Mouse (Mus musculus) MEL (cell line): ENCODE measurements around the gene Hcfc1r1. TPM values are rescaled to one million over a fixed set of nuclear protein-coding genes. Genes with fewer than 3 reads are reported as not detected.

Experiments used
- DNase-seq: peaks from one replicate; pipeline ENCODE4 v3.0.0; 2011; ENCODE audit warnings: low read depth, low spot score
- H3K27ac ChIP-seq: 2 replicates; pipeline ENCODE4 v1.5.1; 2012; ENCODE audit warnings: low read depth, mild to moderate bottlenecking, control low read depth, low read length, moderate library complexity; ENCODE audit not compliant: control insufficient read depth
- H3K27me3 ChIP-seq, 2 experiments: fragments of 150-350 bp in 1 of 2; sonication (generic) in 1 of 2; 2 replicates each; pipeline ENCODE4 v1.6.1; 2012; ENCODE audit warnings: low read length in 2 of 2, mild to moderate bottlenecking in 2 of 2, improper control_type of control experiment in 1 of 2, moderate library complexity in 1 of 2; ENCODE audit not compliant: insufficient read depth in 2 of 2, control insufficient read depth in 1 of 2
- H3K36me3 ChIP-seq, 2 experiments: 2 replicates each; pipeline ENCODE4 v1.6.1; 2012 to 2014; ENCODE audit warnings: low read length in 2 of 2, improper control_type of control experiment in 1 of 2, inconsistent platforms in 1 of 2, mild to moderate bottlenecking in 1 of 2; ENCODE audit not compliant: insufficient read depth in 2 of 2, control insufficient read depth in 1 of 2
- H3K4me1 ChIP-seq, 2 experiments: fragments of 150-350 bp in 1 of 2; sonication (generic) in 1 of 2; 2 replicates each; pipeline ENCODE4 v1.6.1; 2012; ENCODE audit warnings: low read length in 2 of 2, improper control_type of control experiment in 1 of 2, mild to moderate bottlenecking in 1 of 2; ENCODE audit not compliant: insufficient read depth in 2 of 2, control insufficient read depth in 1 of 2
- H3K4me3 ChIP-seq, 2 experiments: fragments of 150-350 bp in 1 of 2; sonication (generic) in 1 of 2; 2 replicates each; pipeline ENCODE4 v1.5.1; 2012; ENCODE audit warnings: low read depth in 2 of 2, low read length in 2 of 2, mild to moderate bottlenecking in 2 of 2, moderate library complexity in 2 of 2, control low read depth in 1 of 2, improper control_type of control experiment in 1 of 2; ENCODE audit not compliant: control insufficient read depth in 1 of 2, insufficient read depth in 1 of 2
- H3K79me2 ChIP-seq: 2 replicates; pipeline ENCODE4 v1.6.1; 2012; ENCODE audit warnings: mild to moderate bottlenecking, low read length, moderate library complexity; ENCODE audit not compliant: control insufficient read depth, poor library complexity, insufficient read depth
- H3K9ac ChIP-seq: 2 replicates; pipeline ENCODE4 v1.6.1; 2012; ENCODE audit warnings: low read depth, mild to moderate bottlenecking, control low read depth, low read length, moderate library complexity; ENCODE audit not compliant: control insufficient read depth, poor library complexity, severe bottlenecking
- H3K9me3 ChIP-seq: fragments of 150-350 bp; sonication (generic); replicated peaks from 2 replicates; pipeline ENCODE4 v1.6.1; 2012; ENCODE audit warnings: mild to moderate bottlenecking, low read length, improper control_type of control experiment, moderate library complexity; ENCODE audit not compliant: insufficient read depth
- BHLHE40 ChIP-seq: IDR thresholded peaks from 2 replicates; pipeline ENCODE4 v1.6.1; 2012; ENCODE audit warnings: low read depth, mild to moderate bottlenecking, inconsistent platforms, low read length, improper control_type of control experiment, borderline replicate concordance
- CHD2 ChIP-seq: IDR thresholded peaks from 2 replicates; pipeline ENCODE4 v1.6.1; 2011; ENCODE audit warnings: low read length, improper control_type of control experiment
- CTCF ChIP-seq, 3 experiments: IDR thresholded peaks in 2 of 3; conservative IDR thresholded peaks in 1 of 3; 2 replicates each; pipeline ENCODE4 v1.5.1; 2011 to 2012; ENCODE audit warnings: low read length in 3 of 3, low read depth in 2 of 3, mild to moderate bottlenecking in 2 of 3, improper control_type of control experiment in 1 of 3, inconsistent platforms in 1 of 3, mixed read lengths in 1 of 3, moderate library complexity in 1 of 3; ENCODE audit not compliant: control insufficient read depth in 1 of 3, insufficient read depth in 1 of 3, poor library complexity in 1 of 3, severe bottlenecking in 1 of 3
- EP300 ChIP-seq, 2 experiments: IDR thresholded peaks; 2 replicates each; pipeline ENCODE4 v1.6.1; 2011; ENCODE audit warnings: improper control_type of control experiment in 2 of 2, low read length in 2 of 2, low read depth in 1 of 2, mild to moderate bottlenecking in 1 of 2
- GABPA ChIP-seq: IDR thresholded peaks from 2 replicates; pipeline ENCODE4 v1.6.1; 2012; ENCODE audit warnings: low read depth, mild to moderate bottlenecking, inconsistent platforms, low read length, improper control_type of control experiment, moderate library complexity
- HCFC1 ChIP-seq: IDR thresholded peaks from 2 replicates; pipeline ENCODE4 v1.6.1; 2012; ENCODE audit warnings: low read depth, mild to moderate bottlenecking, inconsistent platforms, low read length, improper control_type of control experiment, moderate library complexity
- MAX ChIP-seq: IDR thresholded peaks from 2 replicates; pipeline ENCODE4 v1.6.1; 2011; ENCODE audit warnings: low read length, improper control_type of control experiment
- MAZ ChIP-seq: IDR thresholded peaks from 2 replicates; pipeline ENCODE4 v1.6.1; 2012; ENCODE audit warnings: low read depth, mild to moderate bottlenecking, inconsistent platforms, low read length, improper control_type of control experiment
- MEF2A ChIP-seq: IDR thresholded peaks from 2 replicates; pipeline ENCODE4 v1.6.1; 2014; ENCODE audit warnings: low read depth, mild to moderate bottlenecking, inconsistent platforms, low read length, improper control_type of control experiment; ENCODE audit not compliant: poor library complexity, insufficient replicate concordance, severe bottlenecking; ENCODE audit errors: extremely low read depth
- MYB ChIP-seq: IDR thresholded peaks from 2 replicates; pipeline ENCODE4 v1.6.1; 2011; ENCODE audit warnings: mild to moderate bottlenecking, low read depth, low read length, improper control_type of control experiment
- POLR2AphosphoS2 ChIP-seq: IDR thresholded peaks from 2 replicates; pipeline ENCODE4 v1.6.1; 2011; ENCODE audit warnings: low read length, improper control_type of control experiment
- POLR2AphosphoS5 ChIP-seq: IDR thresholded peaks from 2 replicates; pipeline ENCODE4 v1.6.1; 2012; ENCODE audit warnings: low read depth, borderline replicate concordance, mild to moderate bottlenecking, inconsistent platforms, low read length, moderate library complexity, mixed read lengths
- RAD21 ChIP-seq: IDR thresholded peaks from 2 replicates; pipeline ENCODE4 v1.6.1; 2011; ENCODE audit warnings: mild to moderate bottlenecking, low read depth, low read length, improper control_type of control experiment
- RCOR1 ChIP-seq: IDR thresholded peaks from 2 replicates; pipeline ENCODE4 v1.6.1; 2012; ENCODE audit warnings: low read depth, mild to moderate bottlenecking, inconsistent platforms, low read length, improper control_type of control experiment
- TAL1 ChIP-seq: IDR thresholded peaks from 2 replicates; pipeline ENCODE4 v1.6.1; 2012; ENCODE audit warnings: mild to moderate bottlenecking, inconsistent platforms, low read length, moderate library complexity, mixed read lengths
- TBP ChIP-seq: IDR thresholded peaks from 2 replicates; pipeline ENCODE4 v1.8.0; 2011; ENCODE audit warnings: low read depth, low read length, improper control_type of control experiment
- USF2 ChIP-seq, 2 experiments: IDR thresholded peaks; 2 replicates each; pipeline ENCODE4 v1.6.1; 2011 to 2012; ENCODE audit warnings: improper control_type of control experiment in 2 of 2, low read length in 2 of 2, borderline replicate concordance in 1 of 2, inconsistent platforms in 1 of 2, low read depth in 1 of 2, mild to moderate bottlenecking in 1 of 2; ENCODE audit not compliant: insufficient read depth in 1 of 2
- polyA plus RNA-seq, 2 experiments: library from polyadenylated mRNA; stranded (reverse) in 1 of 2; unstranded in 1 of 2; fragments of >175 nt in 1 of 2; fragments of >200 nt in 1 of 2; gene quantifications; 2 replicates each; pipeline versions ENCODE4 v1.2.1 to v1.2.4; 2012; ENCODE audit warnings: low replicate concordance in 2 of 2, low read depth in 1 of 2; ENCODE audit not compliant: insufficient read length in 2 of 2, insufficient read depth in 1 of 2, missing spikeins in 1 of 2
- total RNA-seq: library from RNA; depleted of rRNA; stranded (reverse); fragments of 300-350 nt; gene quantifications from 2 replicates; pipeline ENCODE4 v1.2.3, GENCODE M21; 2012; rRNA removed

Hcfc1r1 gene
- total and polyA plus RNA-seq, 3 experiments = 15.6 to 81.6 TPM; not detected in 1

DNA sequence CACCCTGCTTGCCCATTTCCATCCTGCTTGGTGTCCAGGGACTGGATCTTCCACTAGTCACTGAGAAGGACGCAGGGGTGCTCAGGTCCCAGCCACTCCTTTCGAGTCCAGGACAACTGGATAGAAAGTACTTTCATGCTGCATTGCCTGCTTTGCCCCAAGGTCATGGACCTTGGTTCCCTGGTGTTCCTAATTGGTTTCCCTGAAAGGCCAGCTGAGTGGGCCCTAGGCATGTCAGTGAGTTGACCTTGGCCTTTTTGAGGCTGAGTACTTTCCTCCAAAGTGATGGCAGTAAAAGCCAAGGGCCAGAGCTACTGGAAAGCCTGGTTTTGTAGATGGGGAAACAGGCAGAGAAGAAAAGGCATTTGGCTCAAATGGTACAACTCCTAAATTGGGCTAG, 48.5 kb downstream of the Hcfc1r1 start:
- Histone ChIP-seq H3K4me1 (peaks cover 0 to 10% of the 10 kb centered on the region in 2 experiments; a peak in 2 of 4 replicates), H3K79me2 (peaks cover 6% of the 10 kb centered on the region), H3K9me3 (no peaks in the 10 kb centered on the region), H3K4me3 (no peak overlapping the region), H3K27ac (no peak overlapping the region), H3K36me3 (peaks cover 0 to 5% of the 10 kb centered on the region in 2 experiments; a peak in 2 of 4 replicates), H3K9ac (no peak overlapping the region), H3K27me3 (peaks cover 0 to 3% of the 10 kb centered on the region in 2 experiments; a peak in 2 of 4 replicates)
- no peak for DNase-seq
- TF ChIP-seq MAX (no peak), TBP (no peak), CHD2 (no peak), EP300 (IDR thresholded peaks at IDR 0.05; ENCODE audit: low read depth in 1 of 2, low read length in 2 of 2) (no peak), USF2 (IDR thresholded peaks at IDR 0.05; ENCODE audit: borderline replicate concordance in 1 of 2, insufficient read depth in 1 of 2, low read depth in 1 of 2, low read length in 2 of 2) (no peak), GABPA (no peak), TAL1 (no peak), POLR2AphosphoS2 (no peak), POLR2AphosphoS5 (no peak)

DNA sequence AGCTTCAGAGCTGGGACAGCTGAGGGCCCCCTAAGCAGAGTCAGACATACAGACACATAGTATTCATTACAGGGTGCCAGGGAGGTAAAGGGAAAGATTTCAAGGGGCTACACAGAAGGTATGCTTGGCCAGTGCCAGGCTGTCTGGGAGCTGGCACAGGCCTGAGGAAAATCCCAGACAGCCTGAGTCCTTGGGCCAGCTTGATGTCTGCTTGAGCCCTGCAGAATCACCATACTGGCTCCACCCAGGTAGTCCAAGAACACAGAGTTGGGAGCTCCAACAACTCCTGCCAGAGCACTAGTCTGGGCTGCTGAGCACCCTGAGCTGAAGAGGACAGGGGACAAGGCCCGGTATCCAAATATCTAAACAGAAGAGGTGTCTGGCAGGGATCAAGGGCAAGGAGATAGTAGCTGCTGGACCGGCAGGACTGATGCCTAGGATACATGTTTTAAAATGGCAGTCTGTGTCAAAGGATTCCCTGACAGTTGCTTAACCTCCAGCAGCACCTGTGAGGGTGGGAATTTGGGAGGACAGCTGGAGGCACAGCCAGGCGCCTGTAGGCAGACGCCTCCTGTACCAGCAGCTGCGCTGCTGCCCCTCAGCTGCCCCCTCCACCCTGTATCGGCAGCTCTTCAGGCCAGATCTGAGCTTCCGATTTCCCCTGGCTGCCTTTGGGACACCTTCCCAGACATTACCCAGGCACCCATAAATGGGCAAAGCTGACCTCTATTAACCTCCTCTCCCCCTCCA, 49.2 kb downstream of the Hcfc1r1 start, which contains the start of gene 1520401A03Rik:
1520401A03Rik (minus strand) TSS at position 408 of the 750 bp plus-strand sequence.
- peaks cover 2 to 16% of the 10 kb centered on the region in 2 experiments; a peak in 3 of 4 replicates for H3K4me1 ChIP-seq
- H3K27me3 ChIP-seq = peaks cover 0 to 3% of the 10 kb centered on the region in 2 experiments; a peak in 2 of 4 replicates
- TF ChIP-seq HCFC1 = no peak
- no peak for TF ChIP-seq MAX
- TF ChIP-seq MAZ = no peak
- TF ChIP-seq RCOR1 = no peak
- TF ChIP-seq MYB = no peak
- TF ChIP-seq MEF2A = no peak
- TF ChIP-seq EP300 (IDR thresholded peaks at IDR 0.05; ENCODE audit: low read depth in 1 of 2, low read length in 2 of 2) = no peak
- TF ChIP-seq CTCF (IDR thresholded peaks at IDR 0.05 in 2 of 3, conservative IDR thresholded peaks at IDR 0.05 in 1 of 3; ENCODE audit: control insufficient read depth in 1 of 3, insufficient read depth in 1 of 3, low read depth in 2 of 3, low read length in 3 of 3, poor library complexity in 1 of 3, severe bottlenecking in 1 of 3) = no peak
- TF ChIP-seq RAD21 = no peak
- TF ChIP-seq CHD2 = no peak
- no peak for TF ChIP-seq BHLHE40
- no peak for TF ChIP-seq POLR2AphosphoS2
- no peak within 1 kb of the TSS for H3K27ac ChIP-seq
- DNase-seq = no peak
- peaks cover 0 to 9% of the 10 kb centered on the region in 2 experiments; a peak in 2 of 4 replicates for H3K36me3 ChIP-seq
- no peak within 1 kb of the TSS for H3K9ac ChIP-seq
- no peak within 1 kb of the TSS for H3K4me3 ChIP-seq
- H3K9me3 ChIP-seq = no peaks in the 10 kb centered on the region
- peaks cover 8% of the 10 kb centered on the region for H3K79me2 ChIP-seq

Other genes with a start within 250 kb of the Hcfc1r1 start
- not detected in 2 replicates for gene Vmn2r117, start 193.9 kb upstream of the Hcfc1r1 start, total RNA-seq
- gene Vmn2r117, start 193.9 kb upstream of the Hcfc1r1 start, polyA plus RNA-seq = not detected
- gene Zfp213, start 109.4 kb upstream of the Hcfc1r1 start, total RNA-seq = 3.4 and 3.8 TPM in 2 replicates
- 1 to 10 TPM in 1 of 2 experiments, not detected in 1; 3.0 TPM for gene Zfp213, start 109.4 kb upstream of the Hcfc1r1 start, polyA plus RNA-seq
- 0.08 and 0.16 TPM in 2 replicates for gene Zfp13, start 74.1 kb upstream of the Hcfc1r1 start, total RNA-seq
- gene Zfp13, start 74.1 kb upstream of the Hcfc1r1 start, polyA plus RNA-seq = under 1 TPM in 1 of 2 experiments, not detected in 1; 0.38 TPM
- gene Zscan10, start 72.7 kb upstream of the Hcfc1r1 start, total RNA-seq = not detected in 2 replicates
- gene Zscan10, start 72.7 kb upstream of the Hcfc1r1 start, polyA plus RNA-seq = under 1 TPM in 1 of 2 experiments, not detected in 1; 0.08 TPM
- 0.03 TPM in 1 of 2 replicates, not detected in the other for gene Mmp25, start 28.3 kb upstream of the Hcfc1r1 start, total RNA-seq
- gene Mmp25, start 28.3 kb upstream of the Hcfc1r1 start, polyA plus RNA-seq = under 1 TPM in 1 of 2 experiments, not detected in 1; 0.01 TPM
- 0.08 TPM in 1 of 2 replicates, not detected in the other for gene Bicdl2, start 13.1 kb upstream of the Hcfc1r1 start, total RNA-seq
- gene Bicdl2, start 13.1 kb upstream of the Hcfc1r1 start, polyA plus RNA-seq = under 1 TPM in 1 of 2 experiments, not detected in 1; 0.17 TPM
- gene Thoc6, start 286 bp downstream of the Hcfc1r1 start, total RNA-seq = 26.4 and 36.9 TPM in 2 replicates
- 10 to 100 TPM in 1 of 2 experiments, not detected in 1; 62.9 TPM for gene Thoc6, start 286 bp downstream of the Hcfc1r1 start, polyA plus RNA-seq
- gene Tnfrsf12a, start 3.9 kb downstream of the Hcfc1r1 start, total RNA-seq = 15.4 and 18.8 TPM in 2 replicates
- gene Tnfrsf12a, start 3.9 kb downstream of the Hcfc1r1 start, polyA plus RNA-seq = 10 to 100 TPM in 1 of 2 experiments, not detected in 1; 14.7 TPM
- gene Cldn6, start 5.7 kb downstream of the Hcfc1r1 start, total RNA-seq = not detected in 2 replicates
- not detected for gene Cldn6, start 5.7 kb downstream of the Hcfc1r1 start, polyA plus RNA-seq
- gene Cldn9, start 10.4 kb downstream of the Hcfc1r1 start, total RNA-seq = 0.19 and 0.26 TPM in 2 replicates
- under 1 TPM in 1 of 2 experiments, not detected in 1; 0.18 TPM for gene Cldn9, start 10.4 kb downstream of the Hcfc1r1 start, polyA plus RNA-seq
- gene 1520401A03Rik, start 49.2 kb downstream of the Hcfc1r1 start, total RNA-seq = not detected in 2 replicates
- not detected for gene 1520401A03Rik, start 49.2 kb downstream of the Hcfc1r1 start, polyA plus RNA-seq
- gene Pkmyt1, start 52.7 kb downstream of the Hcfc1r1 start, total RNA-seq = 15.8 and 16.6 TPM in 2 replicates
- 10 to 100 TPM in 1 of 2 experiments, not detected in 1; 49.8 TPM for gene Pkmyt1, start 52.7 kb downstream of the Hcfc1r1 start, polyA plus RNA-seq
- 5.2 and 6.5 TPM in 2 replicates for gene Paqr4, start 67.3 kb downstream of the Hcfc1r1 start, total RNA-seq
- gene Paqr4, start 67.3 kb downstream of the Hcfc1r1 start, polyA plus RNA-seq = 10 to 100 TPM in 1 of 2 experiments, not detected in 1; 10.7 TPM
- 0.10 TPM in 1 of 2 replicates, not detected in the other for gene Kremen2, start 72.2 kb downstream of the Hcfc1r1 start, total RNA-seq
- gene Kremen2, start 72.2 kb downstream of the Hcfc1r1 start, polyA plus RNA-seq = under 1 TPM in 1 of 2 experiments, not detected in 1; 0.11 TPM
- 14.8 and 15.3 TPM in 2 replicates for gene Flywch1, start 98.0 kb downstream of the Hcfc1r1 start, total RNA-seq
- 10 to 100 TPM in 1 of 2 experiments, not detected in 1; 29.7 TPM for gene Flywch1, start 98.0 kb downstream of the Hcfc1r1 start, polyA plus RNA-seq
- gene Flywch2, start 112.5 kb downstream of the Hcfc1r1 start, total RNA-seq = 0.62 and 0.69 TPM in 2 replicates
- 1 to 10 TPM in 1 of 2 experiments, not detected in 1; 6.2 TPM for gene Flywch2, start 112.5 kb downstream of the Hcfc1r1 start, polyA plus RNA-seq
- 56.2 and 68.9 TPM in 2 replicates for gene Srrm2, start 116.9 kb downstream of the Hcfc1r1 start, total RNA-seq
- gene Srrm2, start 116.9 kb downstream of the Hcfc1r1 start, polyA plus RNA-seq = 100 to 1,000 TPM; 505 to 988 TPM
- gene Elob, start 155.5 kb downstream of the Hcfc1r1 start, total RNA-seq = 453 and 486 TPM in 2 replicates
- 100 to 1,000 TPM in 1 of 2 experiments, not detected in 1; 609 TPM for gene Elob, start 155.5 kb downstream of the Hcfc1r1 start, polyA plus RNA-seq
- gene Prss33, start 162.5 kb downstream of the Hcfc1r1 start, total RNA-seq = 0.08 and 0.42 TPM in 2 replicates
- 1 to 10 TPM in 1 of 2 experiments, not detected in 1; 1.0 TPM for gene Prss33, start 162.5 kb downstream of the Hcfc1r1 start, polyA plus RNA-seq
- gene Prss32, start 170.3 kb downstream of the Hcfc1r1 start, total RNA-seq = not detected in 2 replicates
- gene Prss32, start 170.3 kb downstream of the Hcfc1r1 start, polyA plus RNA-seq = under 1 TPM in 1 of 2 experiments, not detected in 1; 0.71 TPM
- 2.6 and 3.4 TPM in 2 replicates for gene Prss41, start 170.6 kb downstream of the Hcfc1r1 start, total RNA-seq
- 10 to 100 TPM in 1 of 2 experiments, not detected in 1; 12.8 TPM for gene Prss41, start 170.6 kb downstream of the Hcfc1r1 start, polyA plus RNA-seq
- gene Prss21, start 194.5 kb downstream of the Hcfc1r1 start, total RNA-seq = not detected in 2 replicates
- gene Prss21, start 194.5 kb downstream of the Hcfc1r1 start, polyA plus RNA-seq = not detected
- not detected in 2 replicates for gene Dcpp1, start 207.3 kb downstream of the Hcfc1r1 start, total RNA-seq
- not detected for gene Dcpp1, start 207.3 kb downstream of the Hcfc1r1 start, polyA plus RNA-seq
- gene Dcpp2, start 207.3 kb downstream of the Hcfc1r1 start, total RNA-seq = not detected in 2 replicates
- not detected for gene Dcpp2, start 207.3 kb downstream of the Hcfc1r1 start, polyA plus RNA-seq
- not detected in 2 replicates for gene Dcpp3, start 243.9 kb downstream of the Hcfc1r1 start, total RNA-seq
- gene Dcpp3, start 243.9 kb downstream of the Hcfc1r1 start, polyA plus RNA-seq = not detected